Mouse (Mus musculus): ENCODE data around the gene Clec2h. TPM values are rescaled to one million over a fixed set of nuclear protein-coding genes. Genes with fewer than 3 reads are reported as not detected.

Clec2h gene
- total RNA-seq, 2 experiments from 2014 or later = not detected

Other genes with a start within 250 kb of the Clec2h start
- gene Itfg2, start 237.5 kb upstream of the Clec2h start, total RNA-seq (2015) = 6.4 and 6.8 TPM in 2 replicates
- gene Itfg2, start 237.5 kb upstream of the Clec2h start, total RNA-seq (2017) = 6.2 and 14.1 TPM in 2 replicates
- gene Fkbp4, start 223.7 kb upstream of the Clec2h start, total RNA-seq (2015) = 34.6 and 38.1 TPM in 2 replicates
- gene Fkbp4, start 223.7 kb upstream of the Clec2h start, total RNA-seq (2017) = 93.1 and 95.7 TPM in 2 replicates
- not detected in 2 replicates for gene Pzp, start 135.7 kb upstream of the Clec2h start, total RNA-seq (2015)
- not detected in 2 replicates for gene Pzp, start 135.7 kb upstream of the Clec2h start, total RNA-seq (2017)
- gene A2ml1, start 80.8 kb upstream of the Clec2h start, total RNA-seq (2015) = not detected in 2 replicates
- not detected in 2 replicates for gene A2ml1, start 80.8 kb upstream of the Clec2h start, total RNA-seq (2017)
- 1.8 and 2.8 TPM in 2 replicates for gene Klrb1a, start 38.9 kb upstream of the Clec2h start, total RNA-seq (2015)
- gene Klrb1a, start 38.9 kb upstream of the Clec2h start, total RNA-seq (2017) = 0.81 and 2.6 TPM in 2 replicates
- 0.62 TPM in 1 of 2 replicates, not detected in the other for gene Klrb1, start 60.7 kb downstream of the Clec2h start, total RNA-seq (2015)
- 0.26 and 0.73 TPM in 2 replicates for gene Klrb1, start 60.7 kb downstream of the Clec2h start, total RNA-seq (2017)
- 4.7 and 10.0 TPM in 2 replicates for gene Klrb1c, start 126.8 kb downstream of the Clec2h start, total RNA-seq (2015)
- gene Klrb1c, start 126.8 kb downstream of the Clec2h start, total RNA-seq (2017) = 6.8 and 8.4 TPM in 2 replicates
- gene Gm44511, start 163.9 kb downstream of the Clec2h start, total RNA-seq (2015) = 2.7 TPM in 1 of 2 replicates, not detected in the other
- 3.4 TPM in 1 of 2 replicates, not detected in the other for gene Gm44511, start 163.9 kb downstream of the Clec2h start, total RNA-seq (2017)
- gene Klrb1b, start 163.9 kb downstream of the Clec2h start, total RNA-seq (2015) = 4.5 and 11.2 TPM in 2 replicates
- 2.6 and 3.6 TPM in 2 replicates for gene Klrb1b, start 163.9 kb downstream of the Clec2h start, total RNA-seq (2017)
- gene Clec2i, start 225.2 kb downstream of the Clec2h start, total RNA-seq (2015) = 34.3 and 38.5 TPM in 2 replicates
- gene Clec2i, start 225.2 kb downstream of the Clec2h start, total RNA-seq (2017) = 58.0 and 59.7 TPM in 2 replicates
- 154 and 164 TPM in 2 replicates for gene BC035044, start 228.7 kb downstream of the Clec2h start, total RNA-seq (2015)
- 141 and 149 TPM in 2 replicates for gene BC035044, start 228.7 kb downstream of the Clec2h start, total RNA-seq (2017)